Mouse (Mus musculus): ENCODE results near the gene Nr0b2. TPM values are rescaled to one million over a fixed set of nuclear protein-coding genes. Genes with fewer than 3 reads are reported as not detected.

The Nr0b2 gene
- polyA plus RNA-seq, 1 experiment from 2014 or later: 3.3 TPM

DNA sequence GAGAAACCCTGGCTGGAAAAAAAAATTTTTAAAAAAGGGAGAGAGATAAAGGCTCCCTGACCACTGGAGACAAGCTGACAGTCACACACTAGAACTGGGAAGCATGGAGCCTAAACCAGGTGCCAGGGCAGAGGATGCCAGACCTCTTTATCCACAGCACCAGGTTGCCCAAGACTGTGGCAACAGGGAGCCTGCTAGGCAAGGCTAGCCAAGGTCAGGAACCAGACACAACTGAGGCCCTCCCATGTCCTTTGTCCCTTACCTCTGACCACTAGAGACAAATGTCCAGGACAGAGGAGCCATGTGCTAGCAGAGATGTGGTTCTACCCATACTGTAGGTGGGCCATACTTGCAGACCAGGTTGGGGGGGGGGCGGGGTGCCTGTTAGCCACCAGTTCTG is 1.1 kb upstream of the Nr0b2 start:
- Histone ChIP-seq H3K4me1 (ENCODE audit: control insufficient read depth, insufficient read depth, low read length) (no peaks in the 10 kb centered on the region), H3K9me3 (ENCODE audit: control insufficient read depth, low read depth, low read length) (no peaks in the 10 kb centered on the region), H3K27ac (ENCODE audit: low read length) (no peak overlapping the region), H3K27me3 (ENCODE audit: control insufficient read depth, insufficient read depth, low read length) (no peaks in the 10 kb centered on the region), H3K9ac (replicated peaks; ENCODE audit: low read depth, low read length) (no peak overlapping the region), H3K36me3 (ENCODE audit: control insufficient read depth, insufficient read depth, low read length) (no peaks in the 10 kb centered on the region), H3K4me2 (replicated peaks; ENCODE audit: low read depth, low read length) (no peak overlapping the region), H3K4me3 (ENCODE audit: low read depth, low read length) (no peak overlapping the region)
- ATAC-seq (ENCODE audit: insufficient number of reproducible peaks, insufficient read depth, low FRiP score, low read depth): no peak
- WGBS: 77% methylated on average over 1 of the region's 1 CpGs

DNA sequence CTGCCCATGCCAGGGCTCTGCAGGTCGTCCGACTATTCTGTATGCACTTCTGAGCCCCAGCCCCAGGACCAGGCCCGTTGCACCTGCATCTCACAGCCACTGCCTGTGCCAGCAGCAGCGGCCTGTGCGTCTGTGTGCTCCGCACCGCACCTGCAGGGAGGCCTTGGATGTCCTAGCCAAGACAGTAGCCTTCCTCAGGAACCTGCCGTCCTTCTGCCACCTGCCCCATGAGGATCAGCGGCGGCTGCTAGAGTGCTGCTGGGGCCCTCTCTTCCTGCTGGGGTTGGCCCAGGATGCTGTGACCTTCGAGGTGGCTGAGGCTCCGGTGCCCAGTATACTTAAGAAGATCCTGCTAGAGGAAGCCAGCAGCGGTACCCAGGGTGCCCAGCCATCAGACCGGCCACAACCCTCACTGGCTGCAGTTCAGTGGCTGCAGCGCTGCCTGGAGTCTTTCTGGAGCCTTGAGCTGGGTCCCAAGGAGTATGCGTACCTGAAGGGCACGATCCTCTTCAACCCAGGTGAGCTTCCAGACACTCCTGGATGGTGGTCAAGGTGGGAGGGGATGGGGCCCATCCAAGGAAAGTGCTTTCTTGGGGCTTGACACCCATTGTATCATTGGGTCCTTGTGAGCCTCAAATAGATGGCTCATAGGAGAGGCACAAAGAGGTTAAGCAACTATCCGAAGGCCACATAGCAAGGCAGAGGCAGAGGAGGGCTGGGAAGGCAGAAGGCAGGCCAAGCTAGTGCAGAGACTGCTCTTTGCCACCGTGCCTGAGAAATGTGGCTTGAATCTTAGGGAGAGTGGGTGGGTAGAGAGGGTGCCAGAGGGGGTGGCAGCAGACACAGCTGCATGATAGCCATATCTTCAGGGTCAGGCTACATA is 513 bp downstream of the Nr0b2 start:
- Histone ChIP-seq H3K27me3 (ENCODE audit: control insufficient read depth, insufficient read depth, low read length) (no peaks in the 10 kb centered on the region), H3K9me3 (ENCODE audit: control insufficient read depth, low read depth, low read length) (no peaks in the 10 kb centered on the region), H3K4me1 (ENCODE audit: control insufficient read depth, insufficient read depth, low read length) (no peaks in the 10 kb centered on the region), H3K4me2 (replicated peaks; ENCODE audit: low read depth, low read length) (peak overlapping the region; percentile 26), H3K9ac (replicated peaks; ENCODE audit: low read depth, low read length) (no peak overlapping the region), H3K27ac (ENCODE audit: low read length) (peak overlapping the region; percentile 39; the same call in 1 of the 2 replicates), H3K36me3 (ENCODE audit: control insufficient read depth, insufficient read depth, low read length) (no peaks in the 10 kb centered on the region), H3K4me3 (ENCODE audit: low read depth, low read length) (peak overlapping the region; percentile 11; the same call in 1 of the 2 replicates)
- no peak for ATAC-seq (ENCODE audit: insufficient number of reproducible peaks, insufficient read depth, low FRiP score, low read depth)
- WGBS: 66% methylated on average over 19 of the region's 19 CpGs

DNA sequence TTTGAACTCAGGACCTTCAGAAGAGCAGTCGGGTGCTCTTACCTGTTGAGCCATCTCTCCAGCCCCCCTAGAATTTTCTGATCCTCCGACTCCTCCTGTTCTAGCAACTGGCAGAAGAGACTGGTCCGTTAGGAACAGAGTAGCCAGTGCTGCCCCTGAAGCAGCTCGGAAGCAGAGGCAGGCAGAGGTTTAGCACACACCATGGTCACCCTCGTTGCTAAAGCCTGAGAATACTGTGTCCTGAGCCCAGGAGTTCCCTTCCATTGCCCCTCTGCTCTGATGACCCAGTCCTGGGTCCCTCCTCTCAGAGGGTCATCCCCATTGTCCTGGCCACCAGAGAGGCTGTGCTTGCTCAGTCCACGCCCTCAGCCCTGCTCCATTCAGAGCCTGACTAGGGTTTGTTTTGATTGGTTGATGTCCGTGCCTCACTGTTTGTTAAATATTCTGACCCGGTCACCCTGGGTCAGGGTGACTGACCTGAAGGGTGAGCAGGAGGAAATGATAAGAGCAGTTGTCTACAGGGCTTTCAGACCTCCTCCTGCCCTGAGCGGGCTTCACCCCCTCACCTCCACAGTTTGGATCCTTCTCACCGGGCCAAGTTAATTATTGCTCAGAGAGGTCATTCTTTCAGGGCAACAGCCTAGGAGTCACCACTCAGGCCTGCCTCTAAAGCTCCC is 4.0 kb downstream of the Nr0b2 start:
- Histone ChIP-seq H3K36me3 (ENCODE audit: control insufficient read depth, insufficient read depth, low read length) (no peaks in the 10 kb centered on the region), H3K27ac (ENCODE audit: low read length) (no peak overlapping the region), H3K9ac (replicated peaks; ENCODE audit: low read depth, low read length) (no peak overlapping the region), H3K27me3 (ENCODE audit: control insufficient read depth, insufficient read depth, low read length) (no peaks in the 10 kb centered on the region), H3K4me2 (replicated peaks; ENCODE audit: low read depth, low read length) (no peak overlapping the region), H3K4me1 (ENCODE audit: control insufficient read depth, insufficient read depth, low read length) (no peaks in the 10 kb centered on the region), H3K4me3 (ENCODE audit: low read depth, low read length) (no peak overlapping the region), H3K9me3 (ENCODE audit: control insufficient read depth, low read depth, low read length) (no peaks in the 10 kb centered on the region)
- 24% methylated on average over 10 of the region's 10 CpGs for WGBS
- ATAC-seq (ENCODE audit: insufficient number of reproducible peaks, insufficient read depth, low FRiP score, low read depth): no peak; the same call in 1 of the 2 replicates

DNA sequence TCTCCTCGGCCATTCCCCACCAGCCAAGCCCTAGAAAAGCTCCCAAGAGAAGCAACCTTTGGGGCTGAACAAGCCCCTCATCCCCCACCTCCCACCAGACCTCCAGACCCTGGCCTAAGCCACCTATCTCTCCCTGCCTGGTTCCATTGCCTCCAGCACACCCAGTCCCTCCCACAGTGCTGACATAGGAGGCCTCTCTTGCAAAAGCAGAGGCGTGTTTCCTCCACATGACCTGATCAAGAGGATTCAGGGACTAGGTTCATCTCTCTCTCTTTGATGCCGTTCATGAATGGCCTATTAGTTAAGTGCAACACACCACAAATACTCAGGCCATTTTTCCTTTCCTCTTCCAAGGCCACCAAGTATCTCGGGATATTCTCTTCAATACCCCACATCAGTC is 6.7 kb downstream of the Nr0b2 start:
- Histone ChIP-seq H3K9me3 (ENCODE audit: control insufficient read depth, low read depth, low read length) (no peaks in the 10 kb centered on the region), H3K36me3 (ENCODE audit: control insufficient read depth, insufficient read depth, low read length) (no peaks in the 10 kb centered on the region), H3K4me1 (ENCODE audit: control insufficient read depth, insufficient read depth, low read length) (no peaks in the 10 kb centered on the region), H3K27ac (ENCODE audit: low read length) (no peak overlapping the region), H3K9ac (replicated peaks; ENCODE audit: low read depth, low read length) (no peak overlapping the region), H3K4me2 (replicated peaks; ENCODE audit: low read depth, low read length) (no peak overlapping the region), H3K27me3 (ENCODE audit: control insufficient read depth, insufficient read depth, low read length) (no peaks in the 10 kb centered on the region), H3K4me3 (ENCODE audit: low read depth, low read length) (no peak overlapping the region)
- WGBS: 71% methylated on average over 4 of the region's 4 CpGs
- no peak for ATAC-seq (ENCODE audit: insufficient number of reproducible peaks, insufficient read depth, low FRiP score, low read depth)

DNA sequence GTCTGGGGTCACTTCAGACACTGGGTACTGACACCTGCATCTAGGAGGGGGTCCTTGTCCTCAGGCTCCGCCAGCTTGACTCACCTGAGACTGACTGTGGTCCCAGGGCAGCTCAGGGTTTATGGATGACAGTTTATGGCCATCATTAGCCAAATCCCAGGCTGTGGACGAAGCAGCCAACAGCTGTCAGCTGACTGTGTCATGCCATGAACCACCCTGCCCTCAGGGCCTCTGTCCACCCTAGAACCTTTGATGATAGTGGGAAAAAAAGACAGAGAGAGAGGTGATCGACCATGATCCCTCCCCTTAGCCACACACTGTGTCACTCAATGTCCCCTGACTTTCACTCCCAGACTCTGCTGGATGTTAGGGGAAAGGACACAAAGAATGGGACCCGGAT is 8.4 kb downstream of the Nr0b2 start:
- H3K9ac ChIP-seq (replicated peaks; ENCODE audit: low read depth, low read length): no peak overlapping the region
- no peak overlapping the region for H3K27ac ChIP-seq (ENCODE audit: low read length)
- H3K27me3 ChIP-seq (ENCODE audit: control insufficient read depth, insufficient read depth, low read length): no peaks in the 10 kb centered on the region
- no peaks in the 10 kb centered on the region for H3K4me1 ChIP-seq (ENCODE audit: control insufficient read depth, insufficient read depth, low read length)
- H3K4me2 ChIP-seq (replicated peaks; ENCODE audit: low read depth, low read length): no peak overlapping the region
- WGBS: 73% methylated on average over 4 of the region's 4 CpGs
- no peaks in the 10 kb centered on the region for H3K36me3 ChIP-seq (ENCODE audit: control insufficient read depth, insufficient read depth, low read length)
- no peak overlapping the region for H3K4me3 ChIP-seq (ENCODE audit: low read depth, low read length)
- no peaks in the 10 kb centered on the region for H3K9me3 ChIP-seq (ENCODE audit: control insufficient read depth, low read depth, low read length)
- no peak for ATAC-seq (ENCODE audit: insufficient number of reproducible peaks, insufficient read depth, low FRiP score, low read depth)

DNA sequence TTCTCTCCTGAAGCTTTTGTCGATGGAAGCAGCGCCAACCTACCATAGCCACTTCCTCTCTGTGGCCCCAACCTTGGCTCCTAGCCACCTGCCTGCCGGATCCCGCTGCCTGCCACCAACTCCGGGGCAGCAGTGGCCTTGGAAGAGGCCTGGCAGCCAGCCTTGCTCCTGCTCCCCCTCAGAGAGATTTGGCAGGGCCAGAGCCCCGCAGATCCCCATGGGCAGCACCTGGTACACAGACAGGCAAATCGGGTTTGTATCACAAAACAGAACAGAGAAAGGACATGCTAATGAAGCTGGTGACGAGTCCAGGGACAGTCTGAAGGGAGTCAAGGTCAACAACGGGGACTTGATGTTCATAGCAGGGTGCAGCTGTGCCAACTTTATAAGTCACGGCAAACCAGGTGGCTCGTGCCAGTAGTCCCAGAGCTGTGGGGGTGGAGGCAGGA is 10.0 kb downstream of the Nr0b2 start:
- 75% methylated on average over 11 of the region's 11 CpGs for WGBS
- H3K9me3 ChIP-seq (ENCODE audit: control insufficient read depth, low read depth, low read length): no peaks in the 10 kb centered on the region
- ATAC-seq (ENCODE audit: insufficient number of reproducible peaks, insufficient read depth, low FRiP score, low read depth): no peak
- H3K4me1 ChIP-seq (ENCODE audit: control insufficient read depth, insufficient read depth, low read length): no peaks in the 10 kb centered on the region
- no peaks in the 10 kb centered on the region for H3K27me3 ChIP-seq (ENCODE audit: control insufficient read depth, insufficient read depth, low read length)
- no peaks in the 10 kb centered on the region for H3K36me3 ChIP-seq (ENCODE audit: control insufficient read depth, insufficient read depth, low read length)
- H3K4me3 ChIP-seq (ENCODE audit: low read depth, low read length): no peak overlapping the region
- no peak overlapping the region for H3K9ac ChIP-seq (replicated peaks; ENCODE audit: low read depth, low read length)
- H3K27ac ChIP-seq (ENCODE audit: low read length): no peak overlapping the region
- H3K4me2 ChIP-seq (replicated peaks; ENCODE audit: low read depth, low read length): no peak overlapping the region

DNA sequence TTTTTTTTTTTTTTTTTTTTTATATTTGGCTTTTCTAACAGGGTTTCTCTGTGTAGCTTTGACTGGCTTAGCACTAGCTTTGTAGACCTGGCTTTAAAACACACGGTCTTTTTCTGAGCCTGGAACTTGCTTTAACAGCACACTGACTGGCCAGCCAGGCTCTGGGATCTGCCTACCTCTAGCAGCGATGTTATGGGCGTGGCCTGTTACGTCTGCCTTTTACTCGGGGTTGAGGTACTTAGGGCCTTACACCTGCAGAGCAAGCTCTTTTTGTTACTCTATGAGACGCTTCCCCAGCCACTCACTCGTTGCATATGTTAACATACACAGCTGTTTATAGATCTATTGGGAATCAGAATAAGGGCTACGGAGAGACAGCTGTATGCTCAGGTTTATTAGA is 14.1 kb downstream of the Nr0b2 start:
- Histone ChIP-seq H3K36me3 (ENCODE audit: control insufficient read depth, insufficient read depth, low read length) (no peaks in the 10 kb centered on the region), H3K4me3 (ENCODE audit: low read depth, low read length) (no peak overlapping the region), H3K9me3 (ENCODE audit: control insufficient read depth, low read depth, low read length) (no peaks in the 10 kb centered on the region), H3K4me2 (replicated peaks; ENCODE audit: low read depth, low read length) (no peak overlapping the region), H3K27me3 (ENCODE audit: control insufficient read depth, insufficient read depth, low read length) (no peaks in the 10 kb centered on the region), H3K9ac (replicated peaks; ENCODE audit: low read depth, low read length) (no peak overlapping the region), H3K27ac (ENCODE audit: low read length) (no peak overlapping the region), H3K4me1 (ENCODE audit: control insufficient read depth, insufficient read depth, low read length) (no peaks in the 10 kb centered on the region)
- 24% methylated on average over 8 of the region's 8 CpGs for WGBS
- no peak for ATAC-seq (ENCODE audit: insufficient number of reproducible peaks, insufficient read depth, low FRiP score, low read depth)

DNA sequence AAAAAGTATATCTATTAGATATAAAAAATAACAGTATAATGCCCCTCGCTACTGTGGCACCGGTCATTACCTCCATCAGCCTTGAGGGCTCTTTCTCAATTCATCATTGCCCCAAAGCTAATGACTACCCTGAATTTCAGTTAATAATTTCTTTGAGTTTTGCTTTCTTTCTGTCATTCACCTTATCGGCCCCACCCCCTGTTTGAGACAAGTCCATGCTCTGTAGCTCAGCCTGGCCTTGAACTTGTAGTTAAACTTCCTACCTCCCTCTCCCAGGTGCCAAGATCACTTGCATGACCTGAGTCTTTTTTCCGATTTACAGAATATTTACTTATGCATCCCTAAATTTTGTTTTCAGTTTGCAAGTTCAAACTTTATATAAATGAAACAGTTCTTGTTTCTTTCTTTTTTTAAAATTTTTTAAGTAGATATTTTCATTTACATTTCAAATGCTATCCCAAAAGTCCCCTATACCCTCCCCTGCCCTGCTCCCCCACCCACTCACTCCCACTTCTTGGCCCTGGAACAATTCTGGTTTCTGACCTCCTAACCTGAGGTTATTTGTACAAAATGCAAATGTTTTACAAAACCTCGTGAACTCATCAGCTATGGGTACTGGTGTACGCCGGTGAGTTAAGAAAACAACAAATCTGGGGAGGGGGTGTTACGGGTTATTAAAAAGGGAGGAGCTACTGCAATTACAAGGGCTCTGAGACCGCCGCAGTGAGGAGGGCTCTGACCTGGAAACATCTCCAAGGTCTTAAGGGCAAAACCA is 16.3 kb downstream of the Nr0b2 start:
- H3K27ac ChIP-seq (ENCODE audit: low read length): no peak overlapping the region
- no peaks in the 10 kb centered on the region for H3K9me3 ChIP-seq (ENCODE audit: control insufficient read depth, low read depth, low read length)
- H3K27me3 ChIP-seq (ENCODE audit: control insufficient read depth, insufficient read depth, low read length): no peaks in the 10 kb centered on the region
- ATAC-seq (ENCODE audit: insufficient number of reproducible peaks, insufficient read depth, low FRiP score, low read depth): no peak
- H3K4me1 ChIP-seq (ENCODE audit: control insufficient read depth, insufficient read depth, low read length): no peaks in the 10 kb centered on the region
- no peak overlapping the region for H3K4me2 ChIP-seq (replicated peaks; ENCODE audit: low read depth, low read length)
- H3K9ac ChIP-seq (replicated peaks; ENCODE audit: low read depth, low read length): no peak overlapping the region
- no peaks in the 10 kb centered on the region for H3K36me3 ChIP-seq (ENCODE audit: control insufficient read depth, insufficient read depth, low read length)
- 76% methylated on average over 10 of the region's 10 CpGs for WGBS
- H3K4me3 ChIP-seq (ENCODE audit: low read depth, low read length): no peak overlapping the region
